Mouse (Mus musculus) lung, postnatal 0 days (tissue): ENCODE data around the gene Kbtbd13. TPM values are rescaled to one million over a fixed set of nuclear protein-coding genes. Genes with fewer than 3 reads are reported as not detected.

Experiments
- ATAC-seq: fragments of 200-750 bp; cut with Nextera tagmentation; 2 replicates; pipeline ENCODE4 v1.8.0; 2017; ENCODE audit warnings: moderate library complexity
- DNase-seq: peaks from one replicate; pipeline ENCODE4 v3.0.0-alpha.2; 2016; ENCODE audit warnings: low spot score
- H3K27ac ChIP-seq: fragments of 300-500 bp; sonication (generic); 2 replicates; pipeline ENCODE4 v1.5.1; 2014; ENCODE audit warnings: antibody characterized with exemption, mild to moderate bottlenecking, low read length, mixed read lengths
- H3K27me3 ChIP-seq: fragments of 300-500 bp; sonication (generic); replicated peaks from 2 replicates; pipeline ENCODE4 v1.6.1; 2014; ENCODE audit warnings: low read length, mixed read lengths; ENCODE audit not compliant: insufficient read depth
- H3K36me3 ChIP-seq: fragments of 300-500 bp; sonication (generic); 2 replicates; pipeline ENCODE4 v1.6.1; 2014; ENCODE audit warnings: low read length, mixed read lengths; ENCODE audit not compliant: insufficient read depth
- H3K4me1 ChIP-seq: fragments of 300-500 bp; sonication (generic); 2 replicates; pipeline ENCODE4 v1.6.1; 2014; ENCODE audit warnings: antibody characterized with exemption, low read depth, low read length, mixed read lengths; ENCODE audit not compliant: insufficient read depth
- H3K4me2 ChIP-seq: fragments of 300-500 bp; sonication (generic); replicated peaks from 2 replicates; pipeline ENCODE4 v1.6.1; 2014; ENCODE audit warnings: low read depth, mild to moderate bottlenecking, low read length, moderate library complexity, mixed read lengths
- H3K4me3 ChIP-seq: fragments of 300-500 bp; sonication (generic); 2 replicates; pipeline ENCODE4 v1.5.1; 2014; ENCODE audit warnings: low read depth, low read length
- H3K9ac ChIP-seq: fragments of 300-500 bp; sonication (generic); replicated peaks from 2 replicates; pipeline ENCODE4 v1.6.1; 2014; ENCODE audit warnings: low read depth, mild to moderate bottlenecking
- H3K9me3 ChIP-seq: fragments of 300-500 bp; sonication (generic); 2 replicates; pipeline ENCODE4 v1.6.1; 2016; ENCODE audit warnings: low read length, mixed read lengths
- CTCF ChIP-seq: IDR thresholded peaks from 2 replicates; pipeline ENCODE4 v1.5.1; 2016; ENCODE audit warnings: antibody characterized with exemption, mild to moderate bottlenecking
- EP300 ChIP-seq: IDR thresholded peaks from 2 replicates; pipeline ENCODE4 v1.6.1; 2016; ENCODE audit warnings: antibody characterized with exemption, mild to moderate bottlenecking, control low read depth
- WGBS: fragments of 180-500 bp; shearing (Covaris S2); extraction: QIAGEN DNeasy Blood & Tissue Kit; methylation state at CpG from one replicate; pipeline ENCODE4 v1.1.7; 2014; 5-methylcytosine and 5-hydroxymethylcytosine counted together
- polyA plus RNA-seq: library from polyadenylated mRNA; unstranded; fragments of >200 nt; fragmentation: Nextera tagmentation; extraction: Ambion mirVana; gene quantifications from 2 replicates; pipeline ENCODE4 v1.2.1, GENCODE M21; 2015

Gene Kbtbd13
- polyA plus RNA-seq, 1 experiment from 2014 or later: 2.9 TPM

- H3K4me1 ChIP-seq: no peaks in the 10 kb centered on the region
- H3K4me2 ChIP-seq: peak overlapping the region; percentile 57
- ATAC-seq (0 out of 2 replicates have a peak, but pooled peaks have one; percentile 10), DNase-seq (peak; percentile 57)
- H3K4me3 ChIP-seq: peak overlapping the region; percentile 31
- H3K27me3 ChIP-seq: peaks cover 11% of the 10 kb centered on the region
- TF ChIP-seq CTCF (no peak; the same call in 1 of the 2 replicates), EP300 (no peak)
- no peak overlapping the region for H3K27ac ChIP-seq
- 16% methylated on average over 83 of the region's 96 CpGs for WGBS
- no peaks in the 10 kb centered on the region for H3K36me3 ChIP-seq
- no peaks in the 10 kb centered on the region for H3K9me3 ChIP-seq
- no peak overlapping the region for H3K9ac ChIP-seq
These were observed 470 bp downstream of the Kbtbd13 start for GRCm38 (mm10) chr9:65390752-65391612.

DNA sequence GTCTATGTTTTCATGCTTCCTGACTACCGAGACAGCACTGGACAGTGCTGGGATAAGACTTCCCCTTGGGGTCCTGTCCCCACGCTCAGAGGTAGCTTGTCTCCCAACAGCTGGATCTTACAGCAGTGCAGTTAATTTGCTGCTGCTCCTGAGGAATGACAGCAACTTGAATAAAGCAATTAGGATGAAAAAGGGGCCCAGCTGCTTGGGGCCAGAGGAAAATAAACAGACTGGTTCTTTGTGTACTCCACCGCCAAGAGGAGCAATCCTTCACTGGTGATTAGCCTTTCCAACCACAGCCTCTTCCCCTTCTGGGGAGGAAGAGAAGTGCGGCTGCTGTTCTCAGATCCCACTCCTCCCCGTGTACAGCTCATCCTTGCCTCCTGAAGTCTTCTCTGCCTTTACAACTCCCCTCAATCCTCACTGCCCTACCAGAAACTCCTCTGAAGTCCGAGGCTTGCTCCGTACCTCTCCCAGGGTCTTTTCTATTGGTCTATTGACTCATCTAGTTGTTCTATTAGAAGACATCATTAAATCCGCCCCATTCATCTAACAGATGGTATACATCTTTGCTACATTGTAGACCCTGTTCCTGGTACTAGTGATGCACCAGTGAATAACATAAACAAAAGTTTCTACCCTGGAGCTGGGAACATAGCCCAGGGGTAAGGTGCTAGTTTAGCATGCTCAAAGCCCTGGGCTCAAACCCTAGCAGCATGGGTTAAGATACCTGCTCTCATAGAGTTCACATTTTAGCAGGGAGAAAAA is 4.9 kb downstream of the Kbtbd13 start:
- peak; percentile 83 for TF ChIP-seq EP300
- peak; percentile 60 for TF ChIP-seq CTCF
- peak; percentile 77 for ATAC-seq
- Histone ChIP-seq H3K9me3 (no peaks in the 10 kb centered on the region), H3K9ac (no peak overlapping the region), H3K27ac (peak overlapping the region; percentile 81), H3K27me3 (peaks cover 11% of the 10 kb centered on the region), H3K4me1 (peaks cover 3% of the 10 kb centered on the region; the same call in 1 of the 2 replicates), H3K36me3 (no peaks in the 10 kb centered on the region), H3K4me3 (no peak overlapping the region), H3K4me2 (no peak overlapping the region)
- 20% methylated on average over 8 of the region's 8 CpGs for WGBS
- DNase-seq: peak; percentile 91

GRCm38 (mm10) chr9:65384276-65384675 is 7.2 kb downstream of the Kbtbd13 start:
- Histone ChIP-seq H3K4me1 (peaks cover 3% of the 10 kb centered on the region; the same call in 1 of the 2 replicates), H3K27me3 (no peaks in the 10 kb centered on the region), H3K27ac (peak overlapping the region; percentile 87), H3K9me3 (no peaks in the 10 kb centered on the region), H3K4me2 (no peak overlapping the region), H3K9ac (no peak overlapping the region), H3K4me3 (no peak overlapping the region), H3K36me3 (no peaks in the 10 kb centered on the region)
- peak; percentile 45 for DNase-seq
- ATAC-seq: no peak
- TF ChIP-seq EP300: no peak
- WGBS: 36% methylated on average over 3 of the region's 3 CpGs

DNA sequence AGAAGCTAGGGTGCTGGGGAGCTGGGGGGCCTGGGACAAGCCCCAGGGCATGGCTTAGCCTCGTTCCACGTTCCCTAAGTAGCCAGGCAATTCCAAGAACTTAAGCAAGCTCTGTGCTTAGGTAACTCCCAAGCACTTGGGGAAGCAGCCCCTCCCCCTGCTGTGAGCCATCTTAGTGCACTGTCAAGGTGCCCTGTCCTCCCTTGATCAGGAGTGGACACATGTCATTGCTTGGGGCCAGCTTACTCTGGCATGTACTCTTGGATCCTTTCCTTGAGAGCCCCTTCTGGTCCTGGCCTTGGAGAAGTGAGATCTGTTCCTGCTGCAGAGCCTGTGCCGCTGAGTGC is 8.7 kb downstream of the Kbtbd13 start:
- Histone ChIP-seq H3K9me3 (no peaks in the 10 kb centered on the region), H3K4me3 (no peak overlapping the region), H3K36me3 (no peaks in the 10 kb centered on the region), H3K4me2 (no peak overlapping the region), H3K9ac (no peak overlapping the region), H3K4me1 (peaks cover 3% of the 10 kb centered on the region; the same call in 1 of the 2 replicates), H3K27me3 (no peaks in the 10 kb centered on the region), H3K27ac (peak overlapping the region; percentile 87)
- DNase-seq (peak; percentile 48), ATAC-seq (no peak)
- no peak for TF ChIP-seq CTCF
- TF ChIP-seq EP300: no peak
- WGBS: 20% methylated on average over 3 of the region's 3 CpGs

DNA sequence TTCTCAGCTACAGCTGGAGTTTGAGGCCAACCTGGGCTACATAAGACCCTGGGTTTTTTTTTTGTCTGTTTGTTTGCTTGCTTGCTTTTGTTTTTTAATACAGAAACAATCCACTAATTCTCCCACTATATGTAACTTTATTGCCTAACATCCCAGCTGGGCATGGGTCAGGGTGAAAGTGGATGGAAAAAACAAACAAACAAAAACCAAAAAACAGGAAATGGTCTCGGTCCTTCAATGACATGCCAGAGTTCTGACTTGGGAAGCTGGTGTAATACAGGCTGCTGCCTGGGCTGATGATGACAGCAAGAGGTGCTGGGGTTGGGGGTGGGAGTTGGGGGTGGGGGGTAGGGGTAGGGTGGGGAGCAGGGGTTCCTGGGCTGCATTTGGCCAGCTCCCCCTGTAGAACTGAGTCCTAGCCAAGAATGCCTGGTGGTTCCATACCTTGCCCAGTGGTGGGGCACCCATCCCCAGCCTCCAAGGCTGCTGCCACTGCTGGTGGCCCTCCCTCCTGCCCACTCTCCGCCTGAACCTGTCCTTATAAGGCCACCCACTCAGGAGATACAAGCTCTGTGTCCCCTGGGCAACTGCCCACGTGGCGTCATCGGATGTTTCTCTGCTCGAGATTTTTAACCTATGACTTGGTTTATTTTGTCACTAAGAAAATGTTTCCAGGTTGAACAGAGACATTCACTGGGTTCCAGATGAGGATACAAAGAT is 9.3 kb downstream of the Kbtbd13 start:
- Histone ChIP-seq H3K9me3 (no peaks in the 10 kb centered on the region), H3K4me1 (peaks cover 3% of the 10 kb centered on the region; the same call in 1 of the 2 replicates), H3K9ac (no peak overlapping the region), H3K27me3 (no peaks in the 10 kb centered on the region), H3K36me3 (no peaks in the 10 kb centered on the region), H3K27ac (peak overlapping the region; percentile 87), H3K4me3 (no peak overlapping the region), H3K4me2 (no peak overlapping the region)
- peak; percentile 70 for DNase-seq
- TF ChIP-seq CTCF (no peak), EP300 (peak; percentile 45; the same call in 1 of the 2 replicates)
- peak; percentile 7; the same call in 1 of the 2 replicates for ATAC-seq
- 45% methylated on average over 6 of the region's 6 CpGs for WGBS
